Mouse (Mus musculus) neural tube, embryonic 10.5 days (tissue): ENCODE results near the gene Mrpl20.

Source experiments
- DNase-seq: peaks from one replicate; pipeline ENCODE4 v3.0.0-alpha.2; 2017; ENCODE audit warnings: low spot score; ENCODE audit errors: extremely low spot score

The Mrpl20 gene

GRCm38 (mm10) chr4:155802741-155803339 lies at the start of gene Mrpl20:
Mrpl20 (plus strand) TSS chr4:155802878.
- DNase-seq = no peak

GRCm38 (mm10) chr4:155757011-155757410 lies 45.7 kb upstream of the Mrpl20 start:
- DNase-seq = no peak

- DNase-seq = no peak
These were observed 42.6 kb upstream of the Mrpl20 start for GRCm38 (mm10) chr4:155759862-155760612.

- peak; percentile 97 for DNase-seq
These were observed 41.9 kb upstream of the Mrpl20 start, which contains the start of gene Atad3a for GRCm38 (mm10) chr4:155760613-155761355. Atad3a (minus strand) TSS chr4:155761093.

- DNase-seq = no peak
These were observed 41.1 kb upstream of the Mrpl20 start for GRCm38 (mm10) chr4:155761356-155762099.

- DNase-seq = no peak
These were observed 40.3 kb upstream of the Mrpl20 start for GRCm38 (mm10) chr4:155762357-155762756.

GRCm38 (mm10) chr4:155769496-155769879 lies 33.2 kb upstream of the Mrpl20 start:
- no peak for DNase-seq

GRCm38 (mm10) chr4:155769880-155770512 lies 32.7 kb upstream of the Mrpl20 start:
- peak; percentile 92 for DNase-seq

- no peak for DNase-seq
These were observed 32.1 kb upstream of the Mrpl20 start for GRCm38 (mm10) chr4:155770626-155771025.

- DNase-seq = no peak
These were observed 31.0 kb upstream of the Mrpl20 start for GRCm38 (mm10) chr4:155771706-155772105.

- DNase-seq = no peak
These were observed 29.9 kb upstream of the Mrpl20 start for GRCm38 (mm10) chr4:155772786-155773185.

- no peak for DNase-seq
These were observed 29.2 kb upstream of the Mrpl20 start for GRCm38 (mm10) chr4:155773335-155774078.

GRCm38 (mm10) chr4:155774280-155774754 lies 28.4 kb upstream of the Mrpl20 start, which contains the start of gene Vwa1:
Vwa1 (minus strand) TSS chr4:155774698.
- DNase-seq = peak; percentile 84

- no peak for DNase-seq
These were observed 27.5 kb upstream of the Mrpl20 start for GRCm38 (mm10) chr4:155774971-155775740.

- DNase-seq = no peak
These were observed 26.8 kb upstream of the Mrpl20 start for GRCm38 (mm10) chr4:155775855-155776254.

- DNase-seq = peak; percentile 47
These were observed 25.9 kb upstream of the Mrpl20 start for GRCm38 (mm10) chr4:155776704-155777335.

- DNase-seq = no peak
These were observed 24.9 kb upstream of the Mrpl20 start for GRCm38 (mm10) chr4:155777816-155778215.

GRCm38 (mm10) chr4:155779498-155779897 lies 23.2 kb upstream of the Mrpl20 start:
- DNase-seq = no peak

GRCm38 (mm10) chr4:155780895-155781294 lies 21.8 kb upstream of the Mrpl20 start:
- DNase-seq = no peak
